Mouse (Mus musculus): ENCODE results near the gene Psmd7.
A peak's percentile ranks its signal among the peaks of the same experiment; 100 is the strongest.
"Not testable (repeated sequence)": the region's sequence is repeated elsewhere in the genome, so short reads cannot be mapped to it uniquely, and the experiment has no call there.

Psmd7 gene

DNA sequence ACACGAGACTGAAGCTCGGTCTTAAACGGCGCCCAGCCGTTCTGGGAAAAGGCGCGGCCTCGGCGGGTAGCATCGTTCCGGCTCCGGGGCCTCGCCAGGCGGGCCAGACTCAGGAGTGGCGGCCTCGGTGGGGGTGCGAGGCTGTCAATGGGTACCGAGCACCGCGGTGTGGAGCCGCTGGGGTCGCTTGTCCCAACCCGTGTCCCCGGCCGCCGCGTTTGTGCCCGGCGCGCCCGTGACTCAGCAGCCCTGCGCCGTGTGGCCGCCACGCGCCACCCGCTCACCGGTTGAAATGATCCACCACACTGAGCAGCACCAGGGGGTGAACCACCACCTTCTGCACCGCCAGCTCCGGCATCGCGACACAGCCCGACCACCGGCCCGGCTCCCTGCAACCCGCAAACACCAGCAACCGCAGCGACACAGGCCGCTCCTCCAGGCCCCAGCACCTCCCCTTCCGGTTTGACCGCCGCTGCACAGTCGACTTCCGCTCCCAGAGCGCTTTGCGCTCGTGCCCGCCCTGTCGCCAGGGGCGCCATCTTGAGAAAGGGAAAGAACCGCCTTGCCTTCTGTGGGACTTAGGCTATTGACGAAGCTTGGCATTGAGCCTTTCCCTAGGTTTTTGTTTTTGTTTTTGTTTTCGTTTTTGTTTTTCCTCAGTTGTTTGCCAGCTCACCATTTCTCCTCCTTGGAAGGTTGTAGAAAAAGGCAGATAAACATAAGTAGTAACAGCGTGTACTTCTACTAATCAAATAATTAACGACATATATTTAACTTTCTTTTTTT is at the start of gene Psmd7:
Gene Psmd7 (minus strand): TSS at position 470 of the 786 bp plus-strand sequence.
- peak; percentile 95 to 96 for DNase-seq (ENCODE audit: low spot score in 2 of 2)

DNA sequence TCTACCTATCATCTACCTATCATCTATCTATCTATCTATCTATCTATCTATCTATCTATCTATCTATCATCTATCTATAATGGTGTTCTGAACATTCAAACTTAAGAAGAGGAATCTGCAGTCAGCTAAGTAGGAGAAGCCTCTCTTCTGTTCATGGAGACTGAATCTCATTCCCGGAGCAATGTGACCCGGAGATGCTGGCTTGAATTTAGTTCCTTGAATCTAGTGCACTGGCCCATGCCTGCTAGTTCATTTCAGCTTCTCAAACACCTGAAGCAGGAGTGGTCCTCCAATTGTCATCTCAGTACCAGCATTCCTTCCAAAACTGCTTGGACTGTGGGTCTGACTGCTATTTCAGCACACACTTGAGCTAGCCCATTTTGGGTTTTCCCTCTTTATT is 45.5 kb upstream of the Psmd7 start:
- DNase-seq (ENCODE audit: low spot score in 2 of 2): no peak

DNA sequence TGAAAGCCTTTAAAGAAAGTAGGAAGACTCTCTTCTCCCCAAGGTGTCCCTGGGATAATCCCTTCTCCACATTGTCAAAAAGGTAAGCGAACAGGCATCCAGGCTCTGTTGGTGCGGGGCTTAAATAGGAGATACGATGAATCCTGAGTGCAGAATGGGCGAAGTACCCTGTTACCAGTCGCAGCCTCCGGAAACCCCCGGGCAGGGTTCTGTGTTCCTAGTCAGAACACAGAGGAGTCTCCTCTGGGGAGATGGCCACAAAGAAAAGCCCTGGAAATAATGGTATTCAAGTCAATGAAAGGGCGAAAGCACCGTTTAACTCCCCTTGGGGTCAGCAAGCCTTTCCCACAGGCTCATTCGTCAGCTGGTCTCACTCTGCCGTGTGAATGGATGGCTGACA is 41.4 kb upstream of the Psmd7 start:
- no peak for DNase-seq (ENCODE audit: low spot score in 2 of 2)

DNA sequence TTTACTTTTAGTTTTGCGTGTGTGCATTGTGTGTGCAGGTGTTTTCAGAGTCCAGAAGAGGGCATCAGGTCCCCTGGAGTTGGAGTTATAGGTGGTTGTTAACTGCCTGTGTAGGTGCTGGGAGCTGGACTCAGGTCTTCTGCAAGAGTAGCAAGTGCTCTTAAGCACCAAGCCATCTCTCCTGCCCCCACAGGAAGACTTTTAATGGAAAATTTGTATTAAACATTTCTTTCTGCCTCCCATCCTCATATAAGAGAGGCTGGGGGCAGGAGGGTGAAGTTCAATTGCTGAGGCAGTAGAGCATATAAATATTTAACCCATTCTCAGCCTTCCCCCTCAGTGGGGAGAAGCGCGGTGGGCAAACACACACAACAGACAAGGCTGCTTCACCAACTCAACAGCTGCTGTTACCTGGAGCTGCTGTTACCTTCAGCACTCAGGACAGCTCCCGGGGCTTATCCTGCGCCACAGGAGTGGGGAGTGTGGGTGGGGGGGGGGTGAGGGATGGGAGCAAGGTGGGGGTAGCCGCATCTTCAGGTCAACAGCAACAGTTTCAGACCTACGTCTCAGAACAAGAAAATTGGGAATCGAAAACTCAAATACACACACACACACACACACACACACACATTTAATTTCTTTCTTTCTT is 40.4 kb upstream of the Psmd7 start:
- no peak for DNase-seq (ENCODE audit: low spot score in 2 of 2)

DNA sequence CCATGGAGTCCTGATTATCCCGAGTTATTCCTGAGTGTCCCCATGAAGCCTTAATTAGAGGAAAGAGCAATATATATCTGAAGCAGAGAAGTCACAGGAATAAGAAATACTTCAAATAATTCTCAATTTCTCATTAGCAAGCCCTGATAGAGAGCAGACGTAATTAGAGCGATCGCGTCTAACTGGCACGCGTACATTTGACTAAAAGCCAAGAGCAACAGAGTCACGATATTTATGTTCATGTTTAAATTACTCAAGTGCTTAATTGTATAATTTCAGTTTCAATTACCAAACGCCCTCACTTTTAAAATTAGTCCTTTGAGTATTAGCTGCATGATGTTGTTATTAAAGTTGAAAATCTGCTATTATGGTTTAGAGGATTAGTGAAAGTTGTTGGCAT is 39.6 kb upstream of the Psmd7 start:
- DNase-seq (ENCODE audit: low spot score in 2 of 2): no peak

DNA sequence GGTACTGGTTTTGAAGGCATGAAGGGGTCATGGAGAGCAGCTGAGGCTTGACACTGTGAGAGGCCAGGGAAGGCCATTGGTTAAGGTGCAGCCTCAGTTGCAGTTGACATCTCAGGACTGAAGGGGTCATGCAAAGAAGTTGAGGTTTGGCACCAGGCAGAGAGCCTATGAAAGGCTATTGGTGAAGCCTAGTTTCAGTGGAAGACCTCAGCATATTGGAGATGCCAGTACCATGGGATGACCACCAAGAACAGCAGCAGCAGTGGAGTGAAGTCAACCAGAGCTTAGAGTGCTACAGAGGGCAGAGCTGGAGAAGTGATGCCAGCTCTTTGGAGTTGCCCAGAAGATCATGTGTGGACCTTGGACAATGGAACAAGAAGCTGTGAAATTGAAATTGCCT is 36.0 kb upstream of the Psmd7 start:
- not testable (repeated sequence) for DNase-seq (ENCODE audit: low spot score in 2 of 2)

DNA sequence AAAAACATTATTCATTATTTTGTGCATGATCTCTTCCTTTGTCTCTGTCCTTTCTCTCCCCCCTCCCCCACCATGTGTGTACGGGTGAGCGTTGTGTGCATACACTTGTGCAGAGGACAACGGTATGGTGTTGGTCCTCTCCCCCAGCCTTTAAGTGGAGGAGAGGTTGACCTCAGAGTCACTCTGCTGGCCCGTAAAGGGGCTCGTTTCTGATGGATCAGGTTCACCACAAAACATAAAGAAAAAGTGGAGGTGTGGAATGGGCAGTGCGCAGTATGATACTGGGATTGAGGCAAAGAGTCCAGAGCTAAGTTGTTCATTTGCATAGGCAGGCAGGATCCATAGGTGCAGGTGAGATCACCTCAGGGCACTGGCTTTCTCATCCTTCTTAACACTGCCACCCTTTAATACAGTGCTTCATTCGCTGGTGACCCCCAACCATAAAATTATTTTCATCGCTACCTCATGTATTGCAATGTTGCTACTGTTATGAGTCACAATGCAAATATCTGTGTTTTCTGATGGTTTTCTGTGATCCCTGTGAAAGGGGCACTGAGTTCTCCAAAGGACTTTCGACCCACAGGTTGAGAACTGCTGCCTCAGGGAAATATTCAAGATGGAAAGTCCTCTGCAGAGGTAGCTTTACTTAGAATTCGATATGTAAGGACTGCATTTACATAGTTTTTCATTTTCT is 33.8 kb upstream of the Psmd7 start:
- DNase-seq (ENCODE audit: low spot score in 2 of 2): no peak

DNA sequence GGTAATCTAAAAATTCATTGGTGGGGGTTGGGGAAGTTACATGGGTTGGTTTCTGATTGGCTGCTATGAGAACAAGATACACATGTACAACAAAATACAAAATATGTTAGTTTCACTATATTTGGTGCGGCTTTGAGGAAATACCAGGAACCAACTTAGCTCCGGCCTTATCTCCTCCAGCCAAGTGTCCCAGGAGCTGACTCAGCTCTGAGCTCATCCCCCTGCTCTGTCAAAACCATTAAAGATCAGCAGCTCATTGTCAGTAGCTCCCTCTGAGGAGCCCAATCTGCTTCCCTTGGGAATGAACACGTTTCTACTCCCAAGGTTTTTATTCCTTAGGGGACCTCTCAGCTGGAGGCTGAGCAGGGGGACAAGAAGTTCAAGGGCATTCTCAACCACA is 32.9 kb upstream of the Psmd7 start:
- no peak for DNase-seq (ENCODE audit: low spot score in 2 of 2)

DNA sequence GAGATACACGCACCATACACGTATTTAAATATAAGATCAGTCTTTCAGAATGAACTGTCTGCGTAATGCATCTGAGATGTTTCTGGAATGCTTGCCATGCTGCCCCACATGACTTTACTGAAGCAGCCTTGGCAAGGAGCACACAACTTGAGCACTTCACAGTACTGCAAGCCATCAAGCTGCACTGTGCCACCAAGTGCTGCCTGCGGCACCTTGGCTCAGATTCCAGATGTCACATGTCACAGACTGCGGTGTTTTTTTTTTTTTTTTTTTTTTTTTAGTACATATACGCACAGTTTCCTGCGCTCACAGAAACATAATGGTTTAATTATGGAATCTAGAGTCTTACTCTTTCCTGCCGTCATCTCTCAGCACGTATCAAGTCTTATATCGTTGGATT is 30.2 kb upstream of the Psmd7 start:
- DNase-seq (ENCODE audit: low spot score in 2 of 2): no peak

DNA sequence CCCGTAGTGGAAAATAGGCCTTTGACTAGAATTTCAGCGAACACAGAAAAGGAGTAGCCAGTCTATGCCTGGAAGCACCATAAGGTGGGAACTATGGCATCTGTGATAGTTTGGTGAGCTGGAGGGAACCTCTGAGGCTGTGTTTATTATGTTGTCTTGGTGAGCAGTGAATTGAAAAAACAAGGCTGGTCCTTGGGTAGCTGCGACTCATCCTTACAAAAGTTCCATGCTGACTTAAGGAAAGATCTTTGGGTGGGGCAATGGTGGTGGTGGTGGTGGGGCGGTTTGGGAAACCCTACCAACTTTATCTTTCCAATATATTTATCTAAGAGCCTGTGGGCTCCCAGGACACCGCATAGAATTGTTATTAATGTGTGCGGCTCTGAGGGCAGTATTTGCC is 25.1 kb upstream of the Psmd7 start:
- no peak for DNase-seq (ENCODE audit: low spot score in 2 of 2)

DNA sequence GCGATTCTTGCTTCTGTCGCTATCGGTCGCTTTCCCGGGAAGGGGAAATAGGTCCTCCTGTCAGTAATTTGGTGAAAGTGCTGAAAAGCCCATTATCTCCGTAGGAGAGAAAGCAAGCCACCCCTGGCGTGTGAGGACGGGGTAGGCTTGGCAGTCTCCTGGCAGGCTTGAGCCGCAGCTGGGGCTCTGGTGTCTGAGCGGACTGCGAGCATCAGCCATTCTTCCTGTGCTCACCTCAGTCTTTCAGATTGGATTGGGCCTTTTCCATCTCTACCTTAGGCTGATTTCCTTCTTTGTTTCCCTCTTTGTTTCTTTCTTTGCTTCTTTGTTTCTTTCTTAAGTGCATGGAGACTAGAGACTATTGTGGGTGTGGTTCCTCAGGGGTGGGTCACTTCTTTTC is 22.6 kb upstream of the Psmd7 start:
- DNase-seq (ENCODE audit: low spot score in 2 of 2): no peak

DNA sequence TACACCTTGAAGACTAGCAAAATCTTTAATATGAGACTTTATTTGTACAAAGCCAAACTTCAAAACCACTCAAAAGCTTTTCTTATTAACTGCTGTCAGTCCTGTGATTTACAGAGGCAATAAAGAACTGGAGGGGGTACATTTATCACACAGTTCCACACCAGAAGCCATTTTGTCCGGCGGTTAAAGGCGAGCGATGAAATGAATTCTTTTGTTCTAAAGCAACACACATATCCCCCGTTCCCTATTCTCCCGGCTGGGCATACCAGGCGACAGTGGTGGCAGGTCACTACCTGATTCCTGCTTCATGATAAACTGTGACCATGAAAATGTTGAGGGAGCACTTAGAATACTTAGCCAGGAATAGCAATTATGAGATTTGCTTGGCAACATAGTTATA is 20.5 kb upstream of the Psmd7 start:
- no peak for DNase-seq (ENCODE audit: low spot score in 2 of 2)

DNA sequence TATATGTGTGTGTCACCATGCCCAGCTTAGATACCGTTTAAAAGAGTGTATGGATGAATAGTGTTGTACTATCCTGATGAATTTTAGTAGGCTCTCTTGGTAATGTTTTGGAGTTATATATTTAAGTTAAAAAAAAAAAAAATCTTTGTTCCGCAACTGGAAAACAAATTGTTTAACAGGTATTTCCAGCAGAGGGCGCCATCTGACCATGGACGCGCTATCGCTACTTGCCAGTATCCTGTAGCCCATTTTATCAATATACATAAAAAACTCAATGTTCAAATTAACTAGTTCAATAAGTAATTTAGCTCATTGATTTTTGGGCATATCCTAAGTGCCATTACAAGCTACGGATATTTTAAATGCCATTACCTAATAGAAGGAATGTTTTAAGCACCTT is 14.8 kb upstream of the Psmd7 start:
- peak; percentile 56 to 82 for DNase-seq (ENCODE audit: low spot score in 2 of 2)

DNA sequence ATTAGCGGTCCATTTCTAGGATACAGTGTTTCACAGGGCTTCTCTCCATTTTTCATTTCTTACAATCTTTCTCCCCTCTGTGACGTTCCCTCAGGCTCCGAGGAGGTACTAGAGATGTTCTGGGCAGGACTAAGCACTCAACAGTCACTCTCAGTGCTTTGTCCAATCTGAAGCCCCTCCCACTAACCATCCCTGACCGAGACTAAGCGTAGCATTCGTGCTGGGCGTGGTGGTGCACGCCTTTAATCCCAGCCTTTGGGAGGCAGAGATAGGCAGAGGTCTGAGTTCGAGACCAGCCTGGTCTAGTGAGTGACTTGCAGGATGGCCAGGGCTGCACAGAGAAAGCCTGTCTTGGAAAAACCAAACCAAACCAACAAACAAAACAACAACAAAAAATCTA is 11.4 kb upstream of the Psmd7 start:
- DNase-seq (ENCODE audit: low spot score in 2 of 2): no peak

DNA sequence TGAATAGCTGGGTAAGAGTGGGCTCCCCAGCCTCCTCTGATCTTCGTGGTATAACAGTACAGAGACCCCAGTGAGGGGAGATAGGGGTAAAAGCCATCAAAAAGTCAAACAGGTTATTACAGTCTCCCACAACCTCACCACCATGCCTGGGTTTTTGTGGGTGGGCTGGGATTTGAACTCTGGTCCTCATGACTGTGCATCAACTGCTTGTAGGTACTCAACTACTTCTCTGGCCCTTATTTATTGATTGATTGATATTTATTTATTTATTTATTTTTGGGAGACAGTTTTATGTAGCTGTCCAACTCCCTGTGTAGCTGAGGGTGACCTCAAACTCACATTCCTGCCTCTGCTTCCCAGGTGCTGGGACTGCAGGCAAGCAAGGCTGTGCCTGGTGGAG is 9.5 kb upstream of the Psmd7 start:
- no peak for DNase-seq (ENCODE audit: low spot score in 2 of 2)

DNA sequence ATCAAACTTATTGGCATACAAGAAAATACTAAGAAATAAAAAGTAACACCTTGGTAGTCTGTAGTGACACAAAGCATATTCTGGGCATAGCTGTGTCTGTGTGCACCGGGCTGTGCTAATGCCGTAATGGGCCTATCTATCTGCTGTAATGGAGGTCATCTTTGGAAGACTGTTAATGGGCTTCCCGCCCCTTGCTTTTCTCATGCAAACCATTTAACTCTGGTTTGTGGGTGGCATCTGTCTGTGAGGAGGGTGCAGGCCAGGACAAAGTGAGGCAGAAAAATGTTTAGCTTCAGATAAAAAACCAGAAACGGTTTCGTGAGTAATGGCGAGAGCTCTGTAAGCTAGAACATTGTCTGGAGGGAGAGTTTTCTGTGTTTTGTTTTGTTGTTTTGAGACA is 6.6 kb upstream of the Psmd7 start:
- DNase-seq (ENCODE audit: low spot score in 2 of 2): no peak

DNA sequence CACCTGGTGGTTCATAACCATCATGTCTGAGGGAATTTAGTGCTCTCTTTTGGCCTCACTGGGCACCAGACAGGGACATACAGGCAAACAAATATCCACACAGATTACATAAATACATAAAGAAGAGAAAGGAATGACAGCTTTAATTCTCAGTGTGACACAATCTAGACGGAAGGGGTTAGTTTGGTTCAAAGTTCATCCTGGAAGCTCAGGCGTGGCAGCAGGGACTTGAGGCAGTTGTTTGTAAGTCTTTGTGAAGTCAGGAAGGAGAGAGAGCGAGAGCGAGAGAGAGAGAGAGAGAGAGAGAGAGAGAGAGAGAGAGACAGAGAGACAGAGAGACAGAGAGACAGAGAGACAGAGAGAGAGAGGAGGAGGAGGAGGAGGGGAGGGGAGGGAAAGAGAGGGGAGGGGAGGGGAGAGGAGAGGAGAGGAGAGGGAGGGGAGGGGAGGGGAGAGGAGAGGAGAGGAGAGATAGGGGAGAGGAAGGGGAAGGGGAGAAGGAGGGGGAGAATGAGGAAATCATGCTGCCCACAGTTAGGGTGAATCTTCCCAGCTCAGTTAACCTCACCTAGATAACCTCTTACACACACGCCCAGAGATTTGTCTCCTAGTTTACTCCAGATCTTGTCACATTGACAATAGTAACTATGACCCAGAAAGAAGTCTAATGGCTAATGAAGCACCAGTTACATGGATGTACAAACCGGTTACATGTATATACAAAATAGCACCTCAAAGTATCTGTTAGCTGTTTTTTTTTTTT is 5.9 kb upstream of the Psmd7 start:
- DNase-seq (ENCODE audit: low spot score in 2 of 2): no peak

DNA sequence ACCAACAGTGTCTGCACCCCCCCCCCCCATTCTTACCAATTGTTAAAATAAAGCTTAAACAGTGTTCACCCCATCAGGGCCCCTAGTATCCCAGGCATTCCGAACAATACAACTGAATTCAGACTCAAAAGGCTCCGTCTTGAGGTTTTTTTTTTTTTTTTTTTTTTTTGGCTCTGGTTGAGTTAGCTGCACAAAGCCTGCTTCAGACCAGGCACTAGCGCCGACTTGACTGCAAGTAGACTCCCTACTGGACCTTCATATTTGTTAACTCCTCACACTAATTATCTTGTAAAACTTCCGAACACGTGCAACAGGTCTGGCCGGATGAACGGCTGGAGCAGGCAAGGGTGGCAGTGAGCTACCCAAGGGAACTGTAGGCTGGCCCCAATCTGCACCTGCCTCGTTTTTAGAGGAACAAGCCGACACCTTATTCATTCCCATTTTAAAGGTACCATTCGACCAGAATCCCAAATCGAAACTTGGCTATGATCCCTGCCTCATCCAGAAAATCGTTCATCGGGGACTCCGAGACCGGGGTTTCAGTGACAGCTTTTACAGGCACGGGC is 752 bp downstream of the Psmd7 start:
- DNase-seq (ENCODE audit: low spot score in 2 of 2): peak in 1 of 2 experiments; percentile 45

DNA sequence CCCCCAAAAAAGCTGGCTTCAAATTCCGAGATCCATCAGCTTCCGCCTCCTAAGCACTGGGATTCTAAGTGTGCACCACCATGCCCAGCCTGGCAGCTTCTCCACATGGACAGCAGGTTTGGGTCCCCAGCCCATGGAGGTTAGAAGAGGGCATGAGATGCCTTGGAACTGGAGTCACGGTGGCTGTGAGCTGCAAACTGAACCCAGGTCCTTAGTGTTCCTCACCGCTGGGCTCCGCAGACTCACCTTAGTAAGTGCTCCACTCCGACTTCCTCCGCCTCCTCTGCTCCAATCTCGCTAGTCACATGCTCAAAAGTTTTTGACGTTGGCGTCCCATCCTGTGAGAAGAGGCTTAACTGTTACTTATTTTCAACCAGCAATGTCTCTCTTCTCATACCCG is 6.1 kb downstream of the Psmd7 start:
- DNase-seq (ENCODE audit: low spot score in 2 of 2): no peak

DNA sequence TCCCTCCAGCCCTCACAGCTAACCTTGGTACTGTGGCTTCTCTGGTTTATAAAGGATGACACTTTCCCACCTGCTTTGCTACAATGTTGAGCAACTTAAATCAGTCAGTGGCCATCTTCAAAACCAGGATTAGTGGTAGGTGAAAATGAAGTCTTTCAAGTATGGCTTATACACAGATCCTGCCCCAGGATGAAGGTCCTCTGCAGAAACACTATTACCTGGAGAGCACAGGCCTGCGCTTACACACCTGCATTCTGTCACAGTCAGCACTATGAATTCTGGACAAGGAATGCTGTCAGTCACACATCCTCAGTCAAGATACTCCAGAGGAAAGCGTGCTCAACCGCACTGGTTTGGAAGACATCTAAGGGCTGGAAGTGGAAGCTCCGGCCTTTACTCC is 6.7 kb downstream of the Psmd7 start:
- DNase-seq (ENCODE audit: low spot score in 2 of 2): no peak

DNA sequence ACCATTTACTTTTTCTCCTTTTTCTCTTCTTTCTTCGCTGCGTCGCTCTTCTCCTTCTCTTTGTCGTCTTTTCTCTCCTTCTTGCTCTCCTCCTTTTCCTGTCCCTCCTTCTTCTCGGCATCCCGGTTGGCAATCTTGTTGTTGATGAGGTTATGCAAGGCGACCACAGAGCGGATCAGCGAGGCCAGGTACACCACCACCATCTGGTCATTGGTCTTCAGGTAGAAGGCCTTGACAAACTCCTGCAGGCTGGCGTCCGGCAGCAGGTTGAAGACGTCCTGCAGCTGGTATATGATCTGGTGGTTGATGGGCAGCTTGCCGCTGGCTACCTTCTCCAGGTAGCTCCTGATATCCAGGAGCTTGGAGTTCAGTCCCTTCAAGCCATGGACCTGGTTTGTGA is 7.4 kb downstream of the Psmd7 start:
- no peak for DNase-seq (ENCODE audit: low spot score in 2 of 2)

DNA sequence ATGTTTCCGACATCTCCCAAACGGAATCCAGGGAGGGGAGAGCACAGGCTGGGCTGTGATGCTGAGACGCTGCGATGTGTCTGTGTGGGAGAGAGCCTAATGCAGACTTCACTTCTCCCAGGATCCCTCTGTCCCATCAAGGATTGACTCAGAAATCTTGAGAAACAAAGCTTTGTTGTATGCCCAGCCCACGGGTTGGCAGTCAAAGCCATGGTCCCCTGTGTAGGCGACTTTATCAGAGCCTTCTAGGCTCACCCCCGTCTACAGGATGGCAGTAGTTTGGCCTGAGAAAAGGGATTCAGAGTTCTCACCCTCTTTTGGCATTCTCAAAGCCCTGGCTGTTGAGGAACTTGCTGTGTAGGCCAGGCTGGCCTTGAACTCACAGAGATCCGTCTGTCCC is 9.7 kb downstream of the Psmd7 start:
- DNase-seq (ENCODE audit: low spot score in 2 of 2): no peak
